Mouse (Mus musculus) erythroblast, adult 5-6 weeks (primary cell): ENCODE measurements around the gene Sept1. TPM values are rescaled to one million over a fixed set of nuclear protein-coding genes. Genes with fewer than 3 reads are reported as not detected.

Source experiments
- ATAC-seq: replicated peaks from 2 replicates; pipeline ENCODE4 v1.8.0; 2016; ENCODE audit warnings: moderate number of reproducible peaks, mild to moderate bottlenecking, moderate TSS enrichment, inconsistent platforms; ENCODE audit not compliant: poor library complexity, low FRiP score, severe bottlenecking
- total RNA-seq, 2 experiments: library from RNA; stranded (forward) in 1 of 2; stranded (reverse) in 1 of 2; fragments of 150-400 nt in 1 of 2; fragments of 200-764, 138-1000 nt in 1 of 2; gene quantifications; 2 replicates each; pipeline versions ENCODE4 v1.2.3 to v1.2.4; 2015 to 2017; ENCODE audit warnings: low replicate concordance in 2 of 2

The Sept1 gene
- total RNA-seq, 2 experiments from 2014 or later: 179 to 204 TPM

GRCm38 (mm10) chr7:127165607-127166493 is 67.1 kb downstream of the Sept1 start:
- no peak for ATAC-seq

Other genes starting within 250 kb of the Sept1 start
- gene Mvp, start 218.5 kb downstream of the Sept1 start, total RNA-seq (2015; ENCODE audit: low replicate concordance): 1.5 and 1.9 TPM in 2 replicates
- 5.5 and 7.7 TPM in 2 replicates for gene Mvp, start 218.5 kb downstream of the Sept1 start, total RNA-seq (2017; ENCODE audit: low replicate concordance)
- gene Pagr1b, start 216.6 kb downstream of the Sept1 start, total RNA-seq (2015; ENCODE audit: low replicate concordance): not detected in 2 replicates
- not detected in 2 replicates for gene Pagr1b, start 216.6 kb downstream of the Sept1 start, total RNA-seq (2017; ENCODE audit: low replicate concordance)
- gene Pagr1a, start 215.8 kb downstream of the Sept1 start, total RNA-seq (2015; ENCODE audit: low replicate concordance): 13.4 and 18.8 TPM in 2 replicates
- 7.0 and 7.1 TPM in 2 replicates for gene Pagr1a, start 215.8 kb downstream of the Sept1 start, total RNA-seq (2017; ENCODE audit: low replicate concordance)
- 1.7 and 1.9 TPM in 2 replicates for gene Gm42742, start 212.0 kb downstream of the Sept1 start, total RNA-seq (2015; ENCODE audit: low replicate concordance)
- 8.1 and 9.1 TPM in 2 replicates for gene Gm42742, start 212.0 kb downstream of the Sept1 start, total RNA-seq (2017; ENCODE audit: low replicate concordance)
- gene Prrt2, start 211.9 kb downstream of the Sept1 start, total RNA-seq (2015; ENCODE audit: low replicate concordance): not detected in 2 replicates
- gene Prrt2, start 211.9 kb downstream of the Sept1 start, total RNA-seq (2017; ENCODE audit: low replicate concordance): 1.5 TPM in 1 of 2 replicates, not detected in the other
- gene Maz, start 206.1 kb downstream of the Sept1 start, total RNA-seq (2015; ENCODE audit: low replicate concordance): 44.9 and 51.3 TPM in 2 replicates
- 25.0 and 49.5 TPM in 2 replicates for gene Maz, start 206.1 kb downstream of the Sept1 start, total RNA-seq (2017; ENCODE audit: low replicate concordance)
- gene Kif22, start 190.7 kb downstream of the Sept1 start, total RNA-seq (2015; ENCODE audit: low replicate concordance): 50.5 and 71.7 TPM in 2 replicates
- gene Kif22, start 190.7 kb downstream of the Sept1 start, total RNA-seq (2017; ENCODE audit: low replicate concordance): 57.3 and 83.1 TPM in 2 replicates
- not detected in 2 replicates for gene Zg16, start 145.8 kb downstream of the Sept1 start, total RNA-seq (2015; ENCODE audit: low replicate concordance)
- 3.2 and 5.0 TPM in 2 replicates for gene Zg16, start 145.8 kb downstream of the Sept1 start, total RNA-seq (2017; ENCODE audit: low replicate concordance)
- 19.8 and 26.8 TPM in 2 replicates for gene AI467606, start 141.8 kb downstream of the Sept1 start, total RNA-seq (2015; ENCODE audit: low replicate concordance)
- 17.1 and 19.9 TPM in 2 replicates for gene AI467606, start 141.8 kb downstream of the Sept1 start, total RNA-seq (2017; ENCODE audit: low replicate concordance)
- 1.7 TPM in 1 of 2 replicates, not detected in the other for gene Qprt, start 110.9 kb downstream of the Sept1 start, total RNA-seq (2015; ENCODE audit: low replicate concordance)
- 0.34 TPM in 1 of 2 replicates, not detected in the other for gene Qprt, start 110.9 kb downstream of the Sept1 start, total RNA-seq (2017; ENCODE audit: low replicate concordance)
- gene Spn, start 95.3 kb downstream of the Sept1 start, total RNA-seq (2015; ENCODE audit: low replicate concordance): 15.8 and 24.9 TPM in 2 replicates
- gene Spn, start 95.3 kb downstream of the Sept1 start, total RNA-seq (2017; ENCODE audit: low replicate concordance): 58.3 and 60.0 TPM in 2 replicates
- gene Cd2bp2, start 37.1 kb downstream of the Sept1 start, total RNA-seq (2015; ENCODE audit: low replicate concordance): 8.4 and 36.9 TPM in 2 replicates
- 17.9 and 22.9 TPM in 2 replicates for gene Cd2bp2, start 37.1 kb downstream of the Sept1 start, total RNA-seq (2017; ENCODE audit: low replicate concordance)
- 8.1 and 23.0 TPM in 2 replicates for gene Tbc1d10b, start 24.7 kb downstream of the Sept1 start, total RNA-seq (2015; ENCODE audit: low replicate concordance)
- gene Tbc1d10b, start 24.7 kb downstream of the Sept1 start, total RNA-seq (2017; ENCODE audit: low replicate concordance): 77.5 and 122 TPM in 2 replicates
- gene Mylpf, start 24.2 kb downstream of the Sept1 start, total RNA-seq (2015; ENCODE audit: low replicate concordance): 6.5 and 9.8 TPM in 2 replicates
- gene Mylpf, start 24.2 kb downstream of the Sept1 start, total RNA-seq (2017; ENCODE audit: low replicate concordance): 16.2 and 61.5 TPM in 2 replicates
- gene Zfp553, start 69 bp downstream of the Sept1 start, total RNA-seq (2015; ENCODE audit: low replicate concordance): 1.5 and 5.2 TPM in 2 replicates
- gene Zfp553, start 69 bp downstream of the Sept1 start, total RNA-seq (2017; ENCODE audit: low replicate concordance): 2.0 and 3.2 TPM in 2 replicates
- 1.7 TPM in 1 of 2 replicates, not detected in the other for gene Zfp771, start 11.1 kb upstream of the Sept1 start, total RNA-seq (2015; ENCODE audit: low replicate concordance)
- 0.70 TPM in 1 of 2 replicates, not detected in the other for gene Zfp771, start 11.1 kb upstream of the Sept1 start, total RNA-seq (2017; ENCODE audit: low replicate concordance)
- 14.0 and 24.8 TPM in 2 replicates for gene Dctpp1, start 27.6 kb upstream of the Sept1 start, total RNA-seq (2015; ENCODE audit: low replicate concordance)
- 2.0 and 8.6 TPM in 2 replicates for gene Dctpp1, start 27.6 kb upstream of the Sept1 start, total RNA-seq (2017; ENCODE audit: low replicate concordance)
- 15.6 and 18.8 TPM in 2 replicates for gene Sephs2, start 40.9 kb upstream of the Sept1 start, total RNA-seq (2015; ENCODE audit: low replicate concordance)
- gene Sephs2, start 40.9 kb upstream of the Sept1 start, total RNA-seq (2017; ENCODE audit: low replicate concordance): 20.2 and 34.8 TPM in 2 replicates
- 29.0 and 34.4 TPM in 2 replicates for gene Itgal, start 63.1 kb upstream of the Sept1 start, total RNA-seq (2015; ENCODE audit: low replicate concordance)
- 4.0 and 10.4 TPM in 2 replicates for gene Itgal, start 63.1 kb upstream of the Sept1 start, total RNA-seq (2017; ENCODE audit: low replicate concordance)
- 1.2 TPM in 1 of 2 replicates, not detected in the other for gene Zfp768, start 112.5 kb upstream of the Sept1 start, total RNA-seq (2015; ENCODE audit: low replicate concordance)
- gene Zfp768, start 112.5 kb upstream of the Sept1 start, total RNA-seq (2017; ENCODE audit: low replicate concordance): 0.94 and 1.5 TPM in 2 replicates
- 0.42 and 1.2 TPM in 2 replicates for gene Zfp747, start 142.9 kb upstream of the Sept1 start, total RNA-seq (2015; ENCODE audit: low replicate concordance)
- gene Zfp747, start 142.9 kb upstream of the Sept1 start, total RNA-seq (2017; ENCODE audit: low replicate concordance): 1.0 and 1.3 TPM in 2 replicates
- 0.38 TPM in 1 of 2 replicates, not detected in the other for gene 9130019O22Rik, start 154.0 kb upstream of the Sept1 start, total RNA-seq (2015; ENCODE audit: low replicate concordance)
- 1.4 and 1.8 TPM in 2 replicates for gene 9130019O22Rik, start 154.0 kb upstream of the Sept1 start, total RNA-seq (2017; ENCODE audit: low replicate concordance)
- gene E430018J23Rik, start 160.5 kb upstream of the Sept1 start, total RNA-seq (2015; ENCODE audit: low replicate concordance): not detected in 2 replicates
- gene E430018J23Rik, start 160.5 kb upstream of the Sept1 start, total RNA-seq (2017; ENCODE audit: low replicate concordance): 0.28 and 3.4 TPM in 2 replicates
- gene Zfp764, start 173.7 kb upstream of the Sept1 start, total RNA-seq (2015; ENCODE audit: low replicate concordance): 0.19 and 3.6 TPM in 2 replicates
- gene Zfp764, start 173.7 kb upstream of the Sept1 start, total RNA-seq (2017; ENCODE audit: low replicate concordance): 2.5 TPM in 1 of 2 replicates, not detected in the other
- gene Zfp688, start 188.9 kb upstream of the Sept1 start, total RNA-seq (2015; ENCODE audit: low replicate concordance): 8.4 and 26.9 TPM in 2 replicates
- gene Zfp688, start 188.9 kb upstream of the Sept1 start, total RNA-seq (2017; ENCODE audit: low replicate concordance): 1.0 and 3.5 TPM in 2 replicates
- not detected in 2 replicates for gene Zfp689, start 216.0 kb upstream of the Sept1 start, total RNA-seq (2015; ENCODE audit: low replicate concordance)
- gene Zfp689, start 216.0 kb upstream of the Sept1 start, total RNA-seq (2017; ENCODE audit: low replicate concordance): 0.26 and 2.4 TPM in 2 replicates
- gene Prr14, start 226.5 kb upstream of the Sept1 start, total RNA-seq (2015; ENCODE audit: low replicate concordance): 65.2 and 71.7 TPM in 2 replicates
- gene Prr14, start 226.5 kb upstream of the Sept1 start, total RNA-seq (2017; ENCODE audit: low replicate concordance): 25.4 and 41.3 TPM in 2 replicates
- 154 and 157 TPM in 2 replicates for gene Fbrs, start 246.1 kb upstream of the Sept1 start, total RNA-seq (2015; ENCODE audit: low replicate concordance)
- 61.2 and 79.1 TPM in 2 replicates for gene Fbrs, start 246.1 kb upstream of the Sept1 start, total RNA-seq (2017; ENCODE audit: low replicate concordance)